Mouse (Mus musculus) liver, postnatal 0 days (tissue): ENCODE results near the gene Drp2.

ENCODE experiments used
- CTCF ChIP-seq: sonication (generic); IDR thresholded peaks from 2 replicates; pipeline ENCODE4 v1.5.1; 2016; ENCODE audit warnings: antibody characterized with exemption, low read depth
- EP300 ChIP-seq: IDR thresholded peaks from 2 replicates; pipeline ENCODE4 v1.6.1; 2016; ENCODE audit warnings: antibody characterized with exemption, low read depth, mild to moderate bottlenecking

GRCm38 (mm10) chrX:134427307-134427706 is 23.0 kb downstream of the Drp2 start:
- TF ChIP-seq EP300, result no peak
- TF ChIP-seq CTCF, result no peak
